Mouse (Mus musculus) testis, adult 2 months (tissue): ENCODE results near the gene Krt23.

Source experiments
- CTCF ChIP-seq: fragments of 200-500 bp; IDR thresholded peaks from 2 replicates; pipeline ENCODE4 v1.5.1; 2012; ENCODE audit warnings: low read depth, mild to moderate bottlenecking, inconsistent platforms, low read length, moderate library complexity; ENCODE audit not compliant: control insufficient read depth, insufficient read depth, insufficient replicate concordance
- POLR2A ChIP-seq: fragments of 200-500 bp; IDR thresholded peaks from 2 replicates; pipeline ENCODE4 v1.6.1; 2012; ENCODE audit warnings: low read depth, mild to moderate bottlenecking, inconsistent platforms, low read length, moderate library complexity; ENCODE audit not compliant: control insufficient read depth

DNA sequence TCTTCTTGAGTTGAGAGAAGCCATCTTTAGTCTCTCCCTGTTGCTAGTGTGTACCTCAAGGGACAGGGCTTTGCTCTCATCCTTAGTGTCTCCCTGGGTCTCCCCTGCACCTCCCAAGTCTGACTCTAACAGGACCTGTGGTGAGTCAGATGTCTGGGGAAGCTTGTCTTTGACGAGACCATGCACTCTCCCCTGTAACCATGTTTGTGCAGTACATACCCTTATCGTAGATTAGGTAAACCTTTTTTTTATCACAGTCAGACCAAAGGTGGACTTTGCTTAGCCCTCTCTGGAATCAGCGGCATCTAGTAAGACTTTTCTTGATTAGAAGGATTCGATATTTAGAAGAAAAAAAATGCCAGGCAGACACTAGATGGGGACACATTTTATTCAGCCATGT lies 38.9 kb downstream of the Krt23 start:
- no peak for TF ChIP-seq CTCF
- TF ChIP-seq POLR2A = no peak
